Mouse (Mus musculus): ENCODE measurements around the gene Med12. TPM values are rescaled to one million over a fixed set of nuclear protein-coding genes. Genes with fewer than 3 reads are reported as not detected.

Gene Med12
- polyA plus RNA-seq (2012; ENCODE audit: insufficient read depth, insufficient read length, missing spikeins) = 64.7 and 73.5 TPM in 2 replicates

- Histone ChIP-seq H3K4me3 (ENCODE audit: insufficient read depth, low read length) (peak within 1 kb of the TSS; percentile 76), H3K4me1 (ENCODE audit: control insufficient read depth, insufficient read depth, low read length) (peaks cover 11% of the 10 kb centered on the region), H3K27ac (ENCODE audit: insufficient read depth, low read depth, low read length) (peak within 1 kb of the TSS; percentile 58)
- TF ChIP-seq CTCF (IDR thresholded peaks at IDR 0.05; ENCODE audit: low read depth, low read length) = no peak
- TF ChIP-seq POLR2A (IDR thresholded peaks at IDR 0.05; ENCODE audit: borderline replicate concordance, low read depth, low read length) = no peak
These were observed at the start of gene Med12 for GRCm38 (mm10) chrX:101273875-101274738. Gene Med12, plus strand, starts transcription at chrX:101274030.

- Histone ChIP-seq H3K4me3 (ENCODE audit: insufficient read depth, low read length) (no peak overlapping the region), H3K27ac (ENCODE audit: insufficient read depth, low read depth, low read length) (no peak overlapping the region), H3K4me1 (ENCODE audit: control insufficient read depth, insufficient read depth, low read length) (no peaks in the 10 kb centered on the region)
- no peak for TF ChIP-seq CTCF (IDR thresholded peaks at IDR 0.05; ENCODE audit: low read depth, low read length)
- no peak for TF ChIP-seq POLR2A (IDR thresholded peaks at IDR 0.05; ENCODE audit: borderline replicate concordance, low read depth, low read length)
These were observed 28.8 kb upstream of the Med12 start for GRCm38 (mm10) chrX:101245011-101245410.

- no peak for TF ChIP-seq POLR2A (IDR thresholded peaks at IDR 0.05; ENCODE audit: borderline replicate concordance, low read depth, low read length)
- no peak for TF ChIP-seq CTCF (IDR thresholded peaks at IDR 0.05; ENCODE audit: low read depth, low read length)
- Histone ChIP-seq H3K4me1 (ENCODE audit: control insufficient read depth, insufficient read depth, low read length) (peaks cover 7% of the 10 kb centered on the region), H3K4me3 (ENCODE audit: insufficient read depth, low read length) (peak within 1 kb of the TSS; percentile 75), H3K27ac (ENCODE audit: insufficient read depth, low read depth, low read length) (peak within 1 kb of the TSS; percentile 45)
These were observed 19.7 kb upstream of the Med12 start, which contains the start of gene Foxo4 for GRCm38 (mm10) chrX:101253952-101254729. Gene Foxo4, plus strand, starts transcription at chrX:101254528.

GRCm38 (mm10) chrX:101254740-101255139 lies 19.1 kb upstream of the Med12 start:
- Histone ChIP-seq H3K4me1 (ENCODE audit: control insufficient read depth, insufficient read depth, low read length) (peaks cover 10% of the 10 kb centered on the region), H3K27ac (ENCODE audit: insufficient read depth, low read depth, low read length) (peak overlapping the region; percentile 45), H3K4me3 (ENCODE audit: insufficient read depth, low read length) (peak overlapping the region; percentile 75)
- TF ChIP-seq POLR2A (IDR thresholded peaks at IDR 0.05; ENCODE audit: borderline replicate concordance, low read depth, low read length) (no peak), CTCF (IDR thresholded peaks at IDR 0.05; ENCODE audit: low read depth, low read length) (no peak)

GRCm38 (mm10) chrX:101256603-101257002 lies 17.2 kb upstream of the Med12 start:
- TF ChIP-seq POLR2A (IDR thresholded peaks at IDR 0.05; ENCODE audit: borderline replicate concordance, low read depth, low read length) (no peak), CTCF (IDR thresholded peaks at IDR 0.05; ENCODE audit: low read depth, low read length) (no peak)
- H3K4me1 ChIP-seq (ENCODE audit: control insufficient read depth, insufficient read depth, low read length) = peaks cover 22% of the 10 kb centered on the region
- no peak overlapping the region for H3K4me3 ChIP-seq (ENCODE audit: insufficient read depth, low read length)

GRCm38 (mm10) chrX:101260441-101261325 lies 13.1 kb upstream of the Med12 start:
- peaks cover 17% of the 10 kb centered on the region for H3K4me1 ChIP-seq (ENCODE audit: control insufficient read depth, insufficient read depth, low read length)
- no peak overlapping the region for H3K4me3 ChIP-seq (ENCODE audit: insufficient read depth, low read length)
- TF ChIP-seq POLR2A (IDR thresholded peaks at IDR 0.05; ENCODE audit: borderline replicate concordance, low read depth, low read length) (no peak), CTCF (IDR thresholded peaks at IDR 0.05; ENCODE audit: low read depth, low read length) (no peak)
- H3K27ac ChIP-seq (ENCODE audit: insufficient read depth, low read depth, low read length) = peak overlapping the region; percentile 78

More at GRCm38 (mm10) chrX:101256603-101257002, 17.2 kb upstream of the Med12 start:
- no peak overlapping the region for H3K27ac ChIP-seq (ENCODE audit: insufficient read depth, low read depth, low read length)

GRCm38 (mm10) chrX:101263892-101264291 lies 9.9 kb upstream of the Med12 start, which contains the start of gene Gm614:
Gene Gm614, minus strand, starts transcription at chrX:101263992.
- H3K4me1 ChIP-seq (ENCODE audit: control insufficient read depth, insufficient read depth, low read length) = peaks cover 27% of the 10 kb centered on the region
- H3K4me3 ChIP-seq (ENCODE audit: insufficient read depth, low read length) = no peak within 1 kb of the TSS
- TF ChIP-seq CTCF (IDR thresholded peaks at IDR 0.05; ENCODE audit: low read depth, low read length) (no peak), POLR2A (IDR thresholded peaks at IDR 0.05; ENCODE audit: borderline replicate concordance, low read depth, low read length) (no peak)
- no peak within 1 kb of the TSS for H3K27ac ChIP-seq (ENCODE audit: insufficient read depth, low read depth, low read length)

GRCm38 (mm10) chrX:101266631-101267030 lies 7.2 kb upstream of the Med12 start:
- peak overlapping the region; percentile 66 for H3K4me3 ChIP-seq (ENCODE audit: insufficient read depth, low read length)
- peaks cover 14% of the 10 kb centered on the region for H3K4me1 ChIP-seq (ENCODE audit: control insufficient read depth, insufficient read depth, low read length)
- TF ChIP-seq POLR2A (IDR thresholded peaks at IDR 0.05; ENCODE audit: borderline replicate concordance, low read depth, low read length) = no peak
- TF ChIP-seq CTCF (IDR thresholded peaks at IDR 0.05; ENCODE audit: low read depth, low read length) = no peak
- no peak overlapping the region for H3K27ac ChIP-seq (ENCODE audit: insufficient read depth, low read depth, low read length)
